16 mouse cellular contexts compared by ENCODE assay signal in genomic region chr3:51196724-51197111, GRCm38 (mm10). TPM values are rescaled to one million over a fixed set of nuclear protein-coding genes. Genes with fewer than 3 reads are reported as not detected.
DNase-seq lines count a peak whose midpoint lies in the region; ATAC-seq and TF ChIP-seq lines count a peak whose summit lies in the region.
"Had no signal": no experiment of that assay in that cellular context is flagged by ENCODE, and none has a peak within 500 bp of the region (broad histone marks: within the 10 kb centered on the region; RNA-seq: fewer than 3 reads in every experiment).

No protein-coding gene starts in this region.

- peak overlapping the region; percentile 62 for H3K27ac ChIP-seq in heart, adult 2 months
- peak overlapping the region; percentile 66 for H3K27ac ChIP-seq in left cerebral cortex, adult 2 months
- H3K27ac ChIP-seq in embryonic facial prominence, embryonic 15.5 days (replicated peaks): peak overlapping the region; percentile 45; the same call in 1 of the 2 replicates
- H3K27ac ChIP-seq in olfactory bulb, adult 2 months (ENCODE audit: insufficient read depth, low read depth, low read length): peak overlapping the region; percentile 69
- H3K27ac ChIP-seq in forebrain, embryonic 14.5 days (ENCODE audit: low read depth, low read length): no peak overlapping the region
- H3K27ac ChIP-seq: hindbrain, embryonic 10.5 days; midbrain, embryonic 13.5 days; stomach, embryonic 15.5 days had no signal

- H3K9ac ChIP-seq in heart, adult 2 months (ENCODE audit: low read depth, low read length): no peak overlapping the region
- no peak overlapping the region for H3K9ac ChIP-seq in embryonic facial prominence, embryonic 15.5 days
- H3K9ac ChIP-seq in forebrain, embryonic 14.5 days (ENCODE audit: low read length): no peak overlapping the region
- H3K9ac ChIP-seq: heart, embryonic 12.5 days; midbrain, embryonic 13.5 days; stomach, embryonic 15.5 days had no signal

- no peak overlapping the region for H3K4me3 ChIP-seq in heart, adult 2 months
- H3K4me3 ChIP-seq in left cerebral cortex, adult 2 months: no peak overlapping the region
- H3K4me3 ChIP-seq in embryonic facial prominence, embryonic 15.5 days (replicated peaks): no peak overlapping the region
- no peak overlapping the region for H3K4me3 ChIP-seq in olfactory bulb, adult 2 months (ENCODE audit: insufficient read depth, low read depth, low read length)
- H3K4me3 ChIP-seq in forebrain, embryonic 14.5 days (ENCODE audit: low read depth, low read length): no peak overlapping the region
- H3K4me3 ChIP-seq: hindbrain, embryonic 10.5 days; midbrain, embryonic 13.5 days; stomach, embryonic 15.5 days had no signal

- H3K27me3 ChIP-seq in heart, adult 2 months (ENCODE audit: control insufficient read depth, insufficient read depth, low read length): no peaks in the 10 kb centered on the region
- no peaks in the 10 kb centered on the region for H3K27me3 ChIP-seq in embryonic facial prominence, embryonic 15.5 days
- no peaks in the 10 kb centered on the region for H3K27me3 ChIP-seq in forebrain, embryonic 14.5 days (replicated peaks; ENCODE audit: control insufficient read depth, insufficient read depth, low read length)
- H3K27me3 ChIP-seq: heart, embryonic 12.5 days; midbrain, embryonic 13.5 days; stomach, embryonic 15.5 days had no signal

- H3K79me2 ChIP-seq in heart, adult 2 months (replicated peaks; ENCODE audit: control insufficient read depth, insufficient read depth, low read length): no peaks in the 10 kb centered on the region

- intact Hi-C loops in heart, adult 2 months (cut with DNase I): loop anchor here (1.0 kb wide), 1 partner anchor 27 kb away; no protein-coding TSS in a partner anchor
- intact Hi-C loops in heart, postnatal 36 days (cut with DNase I): loop anchor here (1.0 kb wide), 1 partner anchor 27 kb away; no protein-coding TSS in a partner anchor
- intact Hi-C loops in left cerebral cortex, adult 2 months (cut with DNase I): loop anchor here (10.0 kb wide), 1 partner anchor 212 kb away; no protein-coding TSS in a partner anchor

- peaks cover 21% of the 10 kb centered on the region for H3K4me1 ChIP-seq in heart, adult 2 months (ENCODE audit: control insufficient read depth, insufficient read depth, low read length)
- peaks cover 14% of the 10 kb centered on the region; the same call in 1 of the 2 replicates for H3K4me1 ChIP-seq in embryonic facial prominence, embryonic 15.5 days
- H3K4me1 ChIP-seq in olfactory bulb, adult 2 months (ENCODE audit: control insufficient read depth, insufficient read depth, low read length): peaks cover 37% of the 10 kb centered on the region
- no peaks in the 10 kb centered on the region for H3K4me1 ChIP-seq in forebrain, embryonic 14.5 days (ENCODE audit: control insufficient read depth, insufficient read depth, low read length)
- H3K4me1 ChIP-seq: hindbrain, embryonic 10.5 days had no signal

- TF ChIP-seq CTCF in heart, adult 2 months (IDR thresholded peaks at IDR 0.05): no peak
- no peak for TF ChIP-seq CTCF in left cerebral cortex, adult 2 months (IDR thresholded peaks at IDR 0.05)
- TF ChIP-seq CTCF in olfactory bulb, adult 2 months (IDR thresholded peaks at IDR 0.05; ENCODE audit: insufficient read depth, low read depth, low read length): no peak

- H3K9me3 ChIP-seq in embryonic facial prominence, embryonic 15.5 days (replicated peaks): no peaks in the 10 kb centered on the region
- no peaks in the 10 kb centered on the region for H3K9me3 ChIP-seq in forebrain, embryonic 14.5 days (replicated peaks; ENCODE audit: control insufficient read depth, low read length)
- H3K9me3 ChIP-seq: heart, embryonic 12.5 days; hindbrain, embryonic 10.5 days; midbrain, embryonic 13.5 days; stomach, embryonic 15.5 days had no signal

- H3K36me3 ChIP-seq in heart, adult 2 months (ENCODE audit: control insufficient read depth, insufficient read depth, low read length): peaks cover 4% of the 10 kb centered on the region
- H3K36me3 ChIP-seq in embryonic facial prominence, embryonic 15.5 days: no peaks in the 10 kb centered on the region
- H3K36me3 ChIP-seq in forebrain, embryonic 14.5 days (ENCODE audit: control insufficient read depth, insufficient read depth, low read length): no peaks in the 10 kb centered on the region
- H3K36me3 ChIP-seq: heart, embryonic 12.5 days; hindbrain, embryonic 10.5 days; midbrain, embryonic 13.5 days; stomach, embryonic 15.5 days had no signal

- DNase-seq in heart, adult 2 months: no peak
- no peak for DNase-seq in heart, postnatal 36 days
- DNase-seq in left cerebral cortex, adult 2 months (ENCODE audit: extremely low spot score in 1 of 2, low spot score in 2 of 2): no peak
- no peak for DNase-seq in left cerebral cortex, adult 8-10 months (ENCODE audit: low spot score in 2 of 2)
- no peak for DNase-seq in forebrain, embryonic 14.5 days (ENCODE audit: low spot score)
- no peak for DNase-seq in gastrocnemius, adult 8-10 months (ENCODE audit: low spot score in 2 of 2)
- DNase-seq: cerebellum, adult 9-11 months; kidney, adult 18-20 months; liver had no signal

- TF ChIP-seq EP300 in heart, adult 2 months (IDR thresholded peaks at IDR 0.05; ENCODE audit: insufficient read depth, low read depth, low read length): no peak

- no peak for TF ChIP-seq POLR2A in heart, adult 2 months (IDR thresholded peaks at IDR 0.05; ENCODE audit: insufficient read depth, low read depth, low read length)
- no peak for TF ChIP-seq POLR2A in olfactory bulb, adult 2 months (IDR thresholded peaks at IDR 0.05; ENCODE audit: insufficient read depth, low read depth, low read length)

- no peak overlapping the region for H3K4me2 ChIP-seq in embryonic facial prominence, embryonic 15.5 days (replicated peaks)
- H3K4me2 ChIP-seq in forebrain, embryonic 14.5 days (ENCODE audit: low read length): no peak overlapping the region

- no peak for ATAC-seq in embryonic facial prominence, embryonic 15.5 days (ENCODE audit: insufficient number of reproducible peaks, low FRiP score, low TSS enrichment, low read depth)
- ATAC-seq in forebrain, embryonic 14.5 days: no peak
- ATAC-seq: hindbrain, postnatal 0 days; midbrain, embryonic 13.5 days had no signal

- 59% methylated on average over 3 of the region's 3 CpGs for WGBS in heart, adult 2 months
- WGBS in embryonic facial prominence, embryonic 15.5 days: 63% methylated on average over 3 of the region's 3 CpGs
- WGBS in olfactory bulb, adult 2 months: 47% methylated on average over 3 of the region's 3 CpGs
- WGBS in forebrain, embryonic 14.5 days: 91% methylated on average over 3 of the region's 3 CpGs

RNA-seq across cellular contexts. Expression of gene Noct, which starts 27.5 kb away (rescaled TPM):
- 10 to 100 TPM; 39.4 to 45.1 TPM for total RNA-seq in heart, adult 2 months (2021)
- polyA plus RNA-seq in heart, adult 2 months (2012; rRNA removed): 23.2 and 28.9 TPM in 2 replicates
- total RNA-seq in heart, postnatal 36 days (2021): 10 to 100 TPM; 33.6 to 35.1 TPM
- total RNA-seq in left cerebral cortex, adult 2 months (2021): 10 to 100 TPM; 54.1 to 55.2 TPM
- total RNA-seq in left cerebral cortex, adult 8-10 months (2022): 10 to 100 TPM; 43.4 to 46.2 (median 44.4) TPM
- polyA plus RNA-seq in embryonic facial prominence, embryonic 15.5 days (2015; fragmentation: Nextera tagmentation; extraction: Ambion mirVana): 9.8 and 11.3 TPM in 2 replicates
- polyA plus RNA-seq in olfactory bulb, adult 2 months (2012; ENCODE audit: insufficient read depth, insufficient read length, low replicate concordance, missing spikeins): not detected in 2 replicates
- polyA plus RNA-seq in forebrain, embryonic 14.5 days (2014; fragmentation: Nextera tagmentation; extraction: Ambion mirVana): 15.6 and 20.8 TPM in 2 replicates
- total RNA-seq in gastrocnemius, adult 8-10 months (2022): 10 to 100 TPM; 15.7 to 26.0 (median 19.1) TPM
